Mouse (Mus musculus) kidney, adult 2 months (tissue): ENCODE data around the gene Prss36. TPM values are rescaled to one million over a fixed set of nuclear protein-coding genes. Genes with fewer than 3 reads are reported as not detected.

ENCODE experiments used
- DNase-seq: peaks from one replicate; pipeline ENCODE4 v3.0.0; 2021
- H3K27ac ChIP-seq: fragments of 200-500 bp; 2 replicates; pipeline ENCODE4 v1.5.1; 2012; ENCODE audit warnings: low read depth, low read length, control low read depth, inconsistent platforms; ENCODE audit not compliant: insufficient read depth
- H3K27me3 ChIP-seq: fragments of 200-500 bp; replicated peaks from 2 replicates; pipeline ENCODE4 v1.6.1; 2012; ENCODE audit warnings: mild to moderate bottlenecking, moderate library complexity, low read length, inconsistent platforms; ENCODE audit not compliant: control insufficient read depth, insufficient read depth
- H3K36me3 ChIP-seq: fragments of 200-500 bp; 2 replicates; pipeline ENCODE4 v1.6.1; 2012; ENCODE audit warnings: mild to moderate bottlenecking, moderate library complexity, low read length, inconsistent platforms; ENCODE audit not compliant: control insufficient read depth, insufficient read depth
- H3K4me1 ChIP-seq: fragments of 200-500 bp; 2 replicates; pipeline ENCODE4 v1.6.1; 2011; ENCODE audit warnings: low read length; ENCODE audit not compliant: control insufficient read depth, insufficient read depth
- H3K4me3 ChIP-seq: fragments of 200-500 bp; 2 replicates; pipeline ENCODE4 v1.5.1; 2011; ENCODE audit warnings: mild to moderate bottlenecking, low read depth, low read length, control low read depth; ENCODE audit not compliant: insufficient read depth
- CTCF ChIP-seq: fragments of 200-500 bp; conservative IDR thresholded peaks from 2 replicates; pipeline ENCODE4 v1.5.1; 2011; ENCODE audit warnings: low read depth, mild to moderate bottlenecking, control low read depth, low read length, moderate library complexity, mixed read lengths; ENCODE audit not compliant: insufficient read depth, insufficient read length
- POLR2A ChIP-seq: fragments of 200-500 bp; IDR thresholded peaks from one replicate; pipeline ENCODE4 v1.6.1; 2011; ENCODE audit warnings: low read depth, low read length, control low read depth
- WGBS: fragments of 180-500 bp; shearing (Covaris S2); methylation state at CpG from one replicate; pipeline ENCODE4 v1.1.7; 2018; 5-methylcytosine and 5-hydroxymethylcytosine counted together
- polyA plus RNA-seq: library from polyadenylated mRNA; depleted of rRNA; stranded (reverse); fragments of >200 nt; gene quantifications from 2 replicates; pipeline ENCODE4 v1.2.3, GENCODE M21; 2012

The Prss36 gene
- polyA plus RNA-seq, 1 experiment = 21.9 TPM

- H3K27me3 ChIP-seq = no peaks in the 10 kb centered on the region
- WGBS = 24% methylated on average over 13 of the region's 13 CpGs
- no peak for TF ChIP-seq CTCF
- TF ChIP-seq POLR2A = no peak
- H3K27ac ChIP-seq = peak overlapping the region; percentile 58
- H3K4me1 ChIP-seq = peaks cover 43% of the 10 kb centered on the region
- no peaks in the 10 kb centered on the region; the same call in 1 of the 2 replicates for H3K36me3 ChIP-seq
- peak; percentile 70 for DNase-seq
- H3K4me3 ChIP-seq = no peak overlapping the region
Measured at GRCm38 (mm10) chr7:127932273-127933031, 14.1 kb downstream of the Prss36 start.

- H3K36me3 ChIP-seq = peaks cover 4% of the 10 kb centered on the region; the same call in 1 of the 2 replicates
- no peak overlapping the region for H3K4me3 ChIP-seq
- no peaks in the 10 kb centered on the region for H3K27me3 ChIP-seq
- H3K27ac ChIP-seq = peak overlapping the region; percentile 58
- TF ChIP-seq CTCF (no peak), POLR2A (no peak)
- WGBS = 22% methylated on average over 13 of the region's 13 CpGs
- peaks cover 51% of the 10 kb centered on the region for H3K4me1 ChIP-seq
- DNase-seq = peak; percentile 86
Measured at GRCm38 (mm10) chr7:127931351-127932135, 15.0 kb downstream of the Prss36 start.

- DNase-seq = peak; percentile 52
- Histone ChIP-seq H3K4me3 (0 out of 2 replicates have a peak overlapping the region, but pooled peaks have one; percentile 23), H3K4me1 (peaks cover 57% of the 10 kb centered on the region), H3K36me3 (peaks cover 7% of the 10 kb centered on the region; the same call in 1 of the 2 replicates), H3K27ac (peak overlapping the region; percentile 46), H3K27me3 (no peaks in the 10 kb centered on the region)
- 36% methylated on average over 5 of the region's 5 CpGs for WGBS
- TF ChIP-seq POLR2A = no peak
Measured at GRCm38 (mm10) chr7:127930636-127931035, 15.9 kb downstream of the Prss36 start.

- H3K27ac ChIP-seq = peak within 1 kb of the TSS; percentile 93
- WGBS = 21% methylated on average over 6 of the region's 6 CpGs
Measured at GRCm38 (mm10) chr7:127929923-127930322, 16.6 kb downstream of the Prss36 start, which contains the start of gene Prss8. TSS of gene Prss8 (minus strand) at chr7:127930104.

GRCm38 (mm10) chr7:127928596-127928995, 17.9 kb downstream of the Prss36 start:
- H3K36me3 ChIP-seq = peaks cover 9% of the 10 kb centered on the region; the same call in 1 of the 2 replicates
- peaks cover 62% of the 10 kb centered on the region for H3K4me1 ChIP-seq
- WGBS = 24% methylated on average over 5 of the region's 5 CpGs
- TF ChIP-seq CTCF = no peak; the same call in 1 of the 2 replicates
- TF ChIP-seq POLR2A = peak; percentile 16
- H3K4me3 ChIP-seq = peak overlapping the region; percentile 94
- DNase-seq = peak; percentile 72
- H3K27ac ChIP-seq = peak overlapping the region; percentile 93
- no peaks in the 10 kb centered on the region for H3K27me3 ChIP-seq

More at GRCm38 (mm10) chr7:127929923-127930322, 16.6 kb downstream of the Prss36 start, which contains the start of gene Prss8:
- H3K27me3 ChIP-seq = no peaks in the 10 kb centered on the region
- H3K4me1 ChIP-seq = peaks cover 60% of the 10 kb centered on the region
- H3K36me3 ChIP-seq = peaks cover 9% of the 10 kb centered on the region; the same call in 1 of the 2 replicates
- peak; percentile 96 for DNase-seq
- H3K4me3 ChIP-seq = peak within 1 kb of the TSS; percentile 94
- TF ChIP-seq CTCF (no peak), POLR2A (peak; percentile 99)

- Histone ChIP-seq H3K27me3 (no peaks in the 10 kb centered on the region), H3K4me1 (peaks cover 61% of the 10 kb centered on the region), H3K4me3 (peak overlapping the region; percentile 94), H3K36me3 (peaks cover 9% of the 10 kb centered on the region; the same call in 1 of the 2 replicates), H3K27ac (peak overlapping the region; percentile 93)
- TF ChIP-seq CTCF (no peak), POLR2A (peak; percentile 16)
- 39% methylated on average over 11 of the region's 11 CpGs for WGBS
- peak; percentile 62 for DNase-seq
Measured at GRCm38 (mm10) chr7:127927726-127928125, 18.8 kb downstream of the Prss36 start.
